Mouse (Mus musculus) small intestine, adult 2 months (tissue): ENCODE results near the gene Xrcc1.

Source experiments
- CTCF ChIP-seq: fragments of 200-500 bp; IDR thresholded peaks from 2 replicates; pipeline ENCODE4 v1.5.1; 2012; ENCODE audit warnings: low read depth, mild to moderate bottlenecking, control low read depth, inconsistent platforms, low read length, moderate library complexity, mixed read lengths; ENCODE audit not compliant: insufficient replicate concordance, insufficient read length; ENCODE audit errors: extremely low read depth
- POLR2A ChIP-seq: fragments of 200-500 bp; IDR thresholded peaks from 2 replicates; pipeline ENCODE4 v1.6.1; 2012; ENCODE audit warnings: low read depth, mild to moderate bottlenecking, control low read depth, inconsistent platforms, low read length, moderate library complexity

- TF ChIP-seq CTCF = no peak
- no peak for TF ChIP-seq POLR2A
These were observed 27.0 kb upstream of the Xrcc1 start for GRCm38 (mm10) chr7:24519130-24519529.
